Mouse (Mus musculus) bone marrow, adult 2 months (tissue): Measurements from ENCODE around the gene Kcnk5.

Source experiments
- CTCF ChIP-seq: fragments of 200-500 bp; IDR thresholded peaks from 2 replicates; pipeline ENCODE4 v1.5.1; 2011; ENCODE audit warnings: low read length, control low read depth; ENCODE audit not compliant: control insufficient read depth, insufficient read depth
- POLR2A ChIP-seq: fragments of 200-500 bp; IDR thresholded peaks from 2 replicates; pipeline ENCODE4 v1.6.1; 2011; ENCODE audit warnings: low read depth, mild to moderate bottlenecking, control low read depth, low read length, borderline replicate concordance; ENCODE audit not compliant: control insufficient read depth

DNA sequence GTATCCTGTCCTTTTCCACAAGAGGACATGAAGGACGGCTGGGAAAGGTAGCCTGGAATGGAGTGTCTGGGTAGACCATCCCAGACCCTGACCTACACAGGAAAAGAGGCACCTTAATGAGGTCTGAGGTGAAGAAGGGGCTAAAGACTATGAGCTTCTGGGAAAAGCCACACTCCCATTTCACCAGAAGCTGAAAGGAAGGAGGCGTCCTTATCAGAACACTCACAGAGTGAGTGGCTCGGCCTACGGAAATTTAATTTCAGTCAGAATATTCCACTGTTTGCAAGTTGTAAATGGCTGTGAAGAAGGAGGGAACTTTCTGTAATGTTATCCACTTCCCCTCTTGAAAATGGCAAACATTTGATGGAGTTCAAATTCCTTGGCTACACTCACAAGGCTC is 8.7 kb downstream of the Kcnk5 start:
- TF ChIP-seq CTCF = no peak
- no peak for TF ChIP-seq POLR2A
